Mouse (Mus musculus): ENCODE measurements at regions not wholly inside any gene's neighbourhood (a gene's known extent, or its start where the extent isn't known, plus 50 kb on each side); places are given as distances from the start of the nearest gene placed in this dataset.
"Not testable (repeated sequence)": the region's sequence is repeated elsewhere in the genome, so short reads cannot be mapped to it uniquely, and the experiment has no call there.

DNA sequence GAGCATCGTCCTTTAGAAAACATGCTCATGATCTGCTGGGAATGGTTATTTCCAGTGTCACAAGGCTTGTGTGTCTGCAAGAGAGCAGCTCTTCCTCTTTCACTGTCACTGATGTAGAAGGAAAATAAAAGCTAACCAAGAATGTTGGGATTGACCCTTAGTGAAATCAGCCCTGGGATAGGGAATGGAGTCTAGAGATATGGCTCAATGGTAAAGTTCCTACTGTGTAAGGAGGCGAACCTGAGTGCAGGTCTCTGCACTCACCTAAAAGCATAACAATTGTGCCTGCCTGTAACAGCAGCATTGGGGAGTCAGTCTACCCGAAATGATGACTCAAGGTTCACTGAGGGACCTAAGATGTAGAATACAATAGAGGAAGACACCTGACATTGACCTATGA lies 138.1 kb downstream of the Glrx3 start:
- WGBS: 67% methylated on average over 3 of the region's 3 CpGs

DNA sequence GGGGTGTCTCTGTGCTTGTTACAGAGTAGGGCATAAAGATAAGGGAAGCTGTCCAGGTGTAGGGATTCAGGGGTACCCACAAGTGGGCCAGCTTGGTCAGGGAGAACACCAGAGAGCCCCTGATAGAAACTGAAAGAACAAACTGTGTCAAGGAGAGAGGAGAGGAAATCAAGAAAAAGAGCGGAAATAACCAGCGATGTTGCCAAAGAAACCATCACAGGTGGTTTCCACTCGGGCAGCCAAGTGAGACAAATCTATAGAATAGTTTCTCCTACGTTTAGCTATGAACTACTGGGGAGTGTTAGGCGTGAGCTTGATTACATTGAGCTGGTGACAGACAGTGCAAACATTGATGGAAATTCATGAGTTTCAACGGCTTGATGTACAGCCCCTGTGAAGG lies 138.8 kb downstream of the Glrx3 start:
- 71% methylated on average over 6 of the region's 6 CpGs for WGBS
- Histone ChIP-seq H3K4me2 (ENCODE audit: low read length) (no peak overlapping the region), H3K27me3 (ENCODE audit: control insufficient read depth, insufficient read depth, low read length) (no peaks in the 10 kb centered on the region), H3K9me3 (ENCODE audit: control insufficient read depth, low read length) (no peaks in the 10 kb centered on the region), H3K9ac (ENCODE audit: low read length) (no peak overlapping the region), H3K4me3 (ENCODE audit: control insufficient read depth in 1 of 2, insufficient read depth in 1 of 2, low read depth in 1 of 2, low read length in 2 of 2) (no peak overlapping the region), H3K27ac (replicated peaks in 1 of 2; ENCODE audit: control insufficient read depth in 1 of 2, insufficient read depth in 1 of 2, low read depth in 2 of 2, low read length in 2 of 2) (no peak overlapping the region), H3K4me1 (ENCODE audit: control insufficient read depth in 2 of 2, insufficient read depth in 2 of 2, low read length in 2 of 2) (no peaks in the 10 kb centered on the region), H3K36me3 (ENCODE audit: control insufficient read depth, insufficient read depth, low read length) (no peaks in the 10 kb centered on the region)
- ATAC-seq (ENCODE audit: insufficient number of reproducible peaks, insufficient read depth, low FRiP score, low read depth): no peak

More for the DNA sequence above, 138.1 kb downstream of the Glrx3 start:
- Histone ChIP-seq H3K9me3 (ENCODE audit: control insufficient read depth, low read length) (no peaks in the 10 kb centered on the region), H3K9ac (ENCODE audit: low read length) (no peak overlapping the region), H3K4me2 (ENCODE audit: low read length) (no peak overlapping the region), H3K27me3 (ENCODE audit: control insufficient read depth, insufficient read depth, low read length) (no peaks in the 10 kb centered on the region), H3K4me1 (ENCODE audit: control insufficient read depth in 2 of 2, insufficient read depth in 2 of 2, low read length in 2 of 2) (no peaks in the 10 kb centered on the region), H3K36me3 (ENCODE audit: control insufficient read depth, insufficient read depth, low read length) (no peaks in the 10 kb centered on the region), H3K4me3 (ENCODE audit: control insufficient read depth in 1 of 2, insufficient read depth in 1 of 2, low read depth in 1 of 2, low read length in 2 of 2) (no peak overlapping the region), H3K27ac (replicated peaks in 1 of 2; ENCODE audit: control insufficient read depth in 1 of 2, insufficient read depth in 1 of 2, low read depth in 2 of 2, low read length in 2 of 2) (no peak overlapping the region)
- no peak for ATAC-seq (ENCODE audit: insufficient number of reproducible peaks, insufficient read depth, low FRiP score, low read depth)

DNA sequence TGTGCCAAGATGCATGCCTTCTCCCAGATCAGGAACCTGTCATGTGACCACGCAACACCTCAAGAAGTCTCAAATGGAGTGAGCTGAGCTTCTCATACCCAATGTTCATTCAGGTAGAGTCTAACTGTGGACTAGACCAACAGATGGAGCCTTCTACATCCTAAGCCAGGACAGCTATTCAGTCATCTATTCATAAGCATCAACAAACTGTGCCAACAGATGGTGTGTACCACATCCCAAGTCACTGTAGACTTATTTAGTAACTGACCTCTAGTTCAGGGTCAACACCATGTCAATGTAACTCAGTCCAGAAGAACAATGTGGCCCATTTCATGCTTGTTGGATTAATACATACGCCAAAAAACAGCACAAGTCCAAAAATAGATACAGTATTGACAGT lies 146.1 kb downstream of the Glrx3 start:
- H3K4me3 ChIP-seq (ENCODE audit: control insufficient read depth in 1 of 2, insufficient read depth in 1 of 2, low read depth in 1 of 2, low read length in 2 of 2): no peak overlapping the region
- no peaks in the 10 kb centered on the region for H3K36me3 ChIP-seq (ENCODE audit: control insufficient read depth, insufficient read depth, low read length)
- no peaks in the 10 kb centered on the region for H3K9me3 ChIP-seq (ENCODE audit: control insufficient read depth, low read length)
- no peak overlapping the region for H3K27ac ChIP-seq (replicated peaks in 1 of 2; ENCODE audit: control insufficient read depth in 1 of 2, insufficient read depth in 1 of 2, low read depth in 2 of 2, low read length in 2 of 2)
- H3K27me3 ChIP-seq (ENCODE audit: control insufficient read depth, insufficient read depth, low read length): no peaks in the 10 kb centered on the region
- H3K4me1 ChIP-seq (ENCODE audit: control insufficient read depth in 2 of 2, insufficient read depth in 2 of 2, low read length in 2 of 2): no peaks in the 10 kb centered on the region
- H3K4me2 ChIP-seq (ENCODE audit: low read length): no peak overlapping the region
- WGBS: 78% methylated on average over 2 of the region's 2 CpGs
- no peak for ATAC-seq (ENCODE audit: insufficient number of reproducible peaks, insufficient read depth, low FRiP score, low read depth)
- no peak overlapping the region for H3K9ac ChIP-seq (ENCODE audit: low read length)

DNA sequence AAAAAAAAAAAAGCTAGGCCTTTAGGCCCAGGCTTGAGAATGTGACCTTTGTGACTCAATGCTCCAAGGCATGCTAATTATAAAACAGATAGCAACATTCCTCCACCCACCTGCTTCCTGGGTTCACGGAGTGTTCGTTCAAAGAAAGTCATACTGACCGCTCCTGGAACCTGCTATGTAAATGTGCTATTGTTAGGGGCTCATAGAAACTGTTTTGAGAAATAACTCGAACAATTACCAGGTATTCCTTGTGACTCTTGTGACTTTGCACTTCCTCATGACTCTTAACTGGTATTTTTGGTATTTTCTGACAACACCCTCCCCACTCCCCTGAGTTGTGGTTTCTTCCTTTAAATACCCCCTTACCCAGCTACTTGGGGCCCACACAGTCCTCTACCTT lies 147.5 kb downstream of the Glrx3 start:
- 51% methylated on average over 4 of the region's 4 CpGs for WGBS
- not testable (repeated sequence) for H3K9ac ChIP-seq (ENCODE audit: low read length); ATAC-seq (ENCODE audit: insufficient number of reproducible peaks, insufficient read depth, low FRiP score, low read depth); H3K36me3 ChIP-seq (ENCODE audit: control insufficient read depth, insufficient read depth, low read length); H3K9me3 ChIP-seq (ENCODE audit: control insufficient read depth, low read length); H3K27ac ChIP-seq (replicated peaks in 1 of 2; ENCODE audit: control insufficient read depth in 1 of 2, insufficient read depth in 1 of 2, low read depth in 2 of 2, low read length in 2 of 2); H3K27me3 ChIP-seq (ENCODE audit: control insufficient read depth, insufficient read depth, low read length); H3K4me1 ChIP-seq (ENCODE audit: control insufficient read depth in 2 of 2, insufficient read depth in 2 of 2, low read length in 2 of 2); H3K4me2 ChIP-seq (ENCODE audit: low read length); H3K4me3 ChIP-seq (ENCODE audit: control insufficient read depth in 1 of 2, insufficient read depth in 1 of 2, low read depth in 1 of 2, low read length in 2 of 2)

DNA sequence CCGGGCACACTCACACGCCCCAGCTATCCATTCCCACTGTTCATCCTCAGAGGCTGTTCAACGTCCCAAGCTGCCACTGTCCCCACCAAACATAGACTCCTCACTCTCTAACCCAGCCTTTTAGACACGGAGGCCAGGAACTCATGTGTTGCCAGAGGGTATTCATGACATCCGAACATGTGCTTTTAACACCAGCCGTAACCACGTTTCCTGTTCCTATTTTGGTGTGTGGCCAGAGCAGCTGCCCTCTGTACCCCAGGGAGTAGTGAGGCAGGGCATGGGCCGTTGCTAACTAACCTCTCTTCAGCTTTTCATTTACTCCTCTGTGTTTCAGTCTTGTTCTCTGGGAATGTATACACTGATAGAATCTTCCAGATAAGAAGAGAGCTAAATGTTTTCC lies 156.2 kb downstream of the Glrx3 start:
- no peak overlapping the region for H3K9ac ChIP-seq (ENCODE audit: low read length)
- no peaks in the 10 kb centered on the region for H3K36me3 ChIP-seq (ENCODE audit: control insufficient read depth, insufficient read depth, low read length)
- no peak overlapping the region for H3K4me2 ChIP-seq (ENCODE audit: low read length)
- no peak overlapping the region for H3K27ac ChIP-seq (replicated peaks in 1 of 2; ENCODE audit: control insufficient read depth in 1 of 2, insufficient read depth in 1 of 2, low read depth in 2 of 2, low read length in 2 of 2)
- H3K27me3 ChIP-seq (ENCODE audit: control insufficient read depth, insufficient read depth, low read length): no peaks in the 10 kb centered on the region
- no peak for ATAC-seq (ENCODE audit: insufficient number of reproducible peaks, insufficient read depth, low FRiP score, low read depth)
- H3K4me3 ChIP-seq (ENCODE audit: control insufficient read depth in 1 of 2, insufficient read depth in 1 of 2, low read depth in 1 of 2, low read length in 2 of 2): no peak overlapping the region
- no peaks in the 10 kb centered on the region for H3K9me3 ChIP-seq (ENCODE audit: control insufficient read depth, low read length)
- WGBS: 57% methylated on average over 8 of the region's 8 CpGs
- no peaks in the 10 kb centered on the region for H3K4me1 ChIP-seq (ENCODE audit: control insufficient read depth in 2 of 2, insufficient read depth in 2 of 2, low read length in 2 of 2)

DNA sequence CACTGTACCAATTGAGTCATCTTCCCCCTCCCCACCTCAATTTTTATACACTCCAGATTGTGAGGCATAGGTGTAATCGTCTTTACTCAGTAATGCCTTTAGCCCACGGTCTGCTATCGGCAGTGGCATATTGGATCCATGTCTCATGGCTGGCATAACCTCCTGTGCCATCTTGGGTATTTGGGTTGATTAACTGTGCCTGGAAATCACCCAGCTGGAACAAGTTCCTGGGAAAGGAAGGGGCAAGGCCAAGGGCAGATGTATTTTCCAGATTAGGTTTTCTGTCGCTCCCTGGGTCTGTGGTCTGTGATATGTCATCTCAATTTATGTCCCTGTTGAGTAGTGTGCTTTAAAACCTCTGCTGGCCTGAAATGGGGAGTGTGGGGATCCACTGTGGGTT lies 158.2 kb downstream of the Glrx3 start:
- 82% methylated on average over 4 of the region's 4 CpGs for WGBS
- H3K27ac ChIP-seq (replicated peaks in 1 of 2; ENCODE audit: control insufficient read depth in 1 of 2, insufficient read depth in 1 of 2, low read depth in 2 of 2, low read length in 2 of 2): no peak overlapping the region
- no peaks in the 10 kb centered on the region for H3K9me3 ChIP-seq (ENCODE audit: control insufficient read depth, low read length)
- H3K4me1 ChIP-seq (ENCODE audit: control insufficient read depth in 2 of 2, insufficient read depth in 2 of 2, low read length in 2 of 2): no peaks in the 10 kb centered on the region
- no peak overlapping the region for H3K9ac ChIP-seq (ENCODE audit: low read length)
- 0 out of 2 replicates have a peak, but pooled peaks cover 1% of the 10 kb centered on the region for H3K27me3 ChIP-seq (ENCODE audit: control insufficient read depth, insufficient read depth, low read length)
- no peak overlapping the region for H3K4me2 ChIP-seq (ENCODE audit: low read length)
- H3K4me3 ChIP-seq (ENCODE audit: control insufficient read depth in 1 of 2, insufficient read depth in 1 of 2, low read depth in 1 of 2, low read length in 2 of 2): no peak overlapping the region
- H3K36me3 ChIP-seq (ENCODE audit: control insufficient read depth, insufficient read depth, low read length): no peaks in the 10 kb centered on the region
- no peak for ATAC-seq (ENCODE audit: insufficient number of reproducible peaks, insufficient read depth, low FRiP score, low read depth)

DNA sequence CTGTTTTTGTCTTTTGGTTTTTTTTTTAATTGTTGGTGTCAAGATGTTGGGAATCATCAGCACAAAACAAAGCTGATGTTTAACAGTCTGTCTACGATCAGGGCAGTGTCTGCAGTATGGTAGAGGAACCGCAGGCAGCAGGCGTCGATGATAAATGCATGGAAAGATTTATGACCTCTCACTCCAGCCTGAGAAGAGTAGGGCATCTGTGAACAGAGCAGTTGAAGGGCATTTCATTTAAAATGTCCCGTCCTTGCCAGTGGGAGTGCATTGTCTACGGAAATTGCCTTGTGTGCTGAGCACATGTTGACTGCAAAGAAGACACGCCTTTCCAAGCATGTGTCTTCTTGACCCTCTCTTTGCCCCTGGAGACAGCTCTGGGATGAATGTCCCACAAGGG lies 158.7 kb downstream of the Glrx3 start:
- H3K9me3 ChIP-seq (ENCODE audit: control insufficient read depth, low read length): no peaks in the 10 kb centered on the region
- no peak overlapping the region for H3K27ac ChIP-seq (replicated peaks in 1 of 2; ENCODE audit: control insufficient read depth in 1 of 2, insufficient read depth in 1 of 2, low read depth in 2 of 2, low read length in 2 of 2)
- no peak overlapping the region for H3K4me2 ChIP-seq (ENCODE audit: low read length)
- peaks cover 6% of the 10 kb centered on the region; the same call in 1 of the 2 replicates for H3K27me3 ChIP-seq (ENCODE audit: control insufficient read depth, insufficient read depth, low read length)
- no peak for ATAC-seq (ENCODE audit: insufficient number of reproducible peaks, insufficient read depth, low FRiP score, low read depth)
- H3K36me3 ChIP-seq (ENCODE audit: control insufficient read depth, insufficient read depth, low read length): no peaks in the 10 kb centered on the region
- no peak overlapping the region for H3K4me3 ChIP-seq (ENCODE audit: control insufficient read depth in 1 of 2, insufficient read depth in 1 of 2, low read depth in 1 of 2, low read length in 2 of 2)
- H3K9ac ChIP-seq (ENCODE audit: low read length): no peak overlapping the region
- WGBS: 79% methylated on average over 7 of the region's 7 CpGs
- no peaks in the 10 kb centered on the region for H3K4me1 ChIP-seq (ENCODE audit: control insufficient read depth in 2 of 2, insufficient read depth in 2 of 2, low read length in 2 of 2)

DNA sequence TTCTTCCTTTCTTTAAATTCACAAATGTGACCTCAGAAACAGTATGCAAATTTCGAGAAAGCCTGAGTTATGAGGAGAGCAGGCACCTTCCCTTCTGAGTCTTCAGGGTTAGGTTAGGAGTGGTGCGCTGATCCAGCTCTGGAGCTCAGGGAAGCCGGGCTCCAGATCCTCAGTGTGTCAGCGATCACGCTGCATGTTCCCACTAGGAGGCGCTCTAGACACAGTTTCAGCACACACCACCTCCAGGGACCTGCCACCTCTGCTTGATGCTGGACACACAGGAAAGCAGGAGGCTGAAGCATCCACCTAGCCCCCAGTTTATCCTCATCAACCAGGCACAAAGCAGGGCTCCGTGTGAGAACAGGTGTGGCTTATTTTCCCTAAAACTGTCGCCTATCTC lies 165.6 kb downstream of the Glrx3 start:
- H3K4me1 ChIP-seq (ENCODE audit: control insufficient read depth in 2 of 2, insufficient read depth in 2 of 2, low read length in 2 of 2): no peaks in the 10 kb centered on the region
- no peak for ATAC-seq (ENCODE audit: insufficient number of reproducible peaks, insufficient read depth, low FRiP score, low read depth)
- H3K27ac ChIP-seq (replicated peaks in 1 of 2; ENCODE audit: control insufficient read depth in 1 of 2, insufficient read depth in 1 of 2, low read depth in 2 of 2, low read length in 2 of 2): no peak overlapping the region
- 5% methylated on average over 8 of the region's 8 CpGs for WGBS
- H3K9me3 ChIP-seq (ENCODE audit: control insufficient read depth, low read length): no peaks in the 10 kb centered on the region
- no peaks in the 10 kb centered on the region for H3K36me3 ChIP-seq (ENCODE audit: control insufficient read depth, insufficient read depth, low read length)
- no peak overlapping the region for H3K4me3 ChIP-seq (ENCODE audit: control insufficient read depth in 1 of 2, insufficient read depth in 1 of 2, low read depth in 1 of 2, low read length in 2 of 2)
- peaks cover 23% of the 10 kb centered on the region; the same call in 1 of the 2 replicates for H3K27me3 ChIP-seq (ENCODE audit: control insufficient read depth, insufficient read depth, low read length)
- H3K9ac ChIP-seq (ENCODE audit: low read length): no peak overlapping the region
- H3K4me2 ChIP-seq (ENCODE audit: low read length): no peak overlapping the region

Data from heart, embryonic 14.5 days (tissue).